Mouse (Mus musculus) cerebellum, adult 9-11 months (tissue): ENCODE results near the gene Mgmt.
A peak's percentile ranks its signal among the peaks of the same experiment; 100 is the strongest.

Experiments
- DNase-seq: peaks from one replicate; pipeline ENCODE4 v3.0.0; 2022

Mgmt gene

GRCm38 (mm10) chr7:137008321-137008720, 113.9 kb downstream of the Mgmt start:
- DNase-seq: no peak

- no peak for DNase-seq
Observed at GRCm38 (mm10) chr7:137009732-137010275, 115.4 kb downstream of the Mgmt start.

GRCm38 (mm10) chr7:137010451-137010850, 116.0 kb downstream of the Mgmt start:
- DNase-seq: no peak

- DNase-seq: no peak
Observed at GRCm38 (mm10) chr7:137012687-137013086, 118.3 kb downstream of the Mgmt start.

GRCm38 (mm10) chr7:137013433-137013832, 119.0 kb downstream of the Mgmt start:
- DNase-seq: no peak

- DNase-seq: no peak
Observed at GRCm38 (mm10) chr7:137018614-137019013, 124.2 kb downstream of the Mgmt start.

- DNase-seq: no peak
Observed at GRCm38 (mm10) chr7:137020195-137020594, 125.8 kb downstream of the Mgmt start.

- no peak for DNase-seq
Observed at GRCm38 (mm10) chr7:137030789-137031188, 136.4 kb downstream of the Mgmt start.

- no peak for DNase-seq
Observed at GRCm38 (mm10) chr7:137033177-137033576, 138.8 kb downstream of the Mgmt start.

GRCm38 (mm10) chr7:137034986-137035385, 140.6 kb downstream of the Mgmt start:
- no peak for DNase-seq

- no peak for DNase-seq
Observed at GRCm38 (mm10) chr7:137035916-137036315, 141.5 kb downstream of the Mgmt start.

GRCm38 (mm10) chr7:137037471-137037870, 143.1 kb downstream of the Mgmt start:
- no peak for DNase-seq

- DNase-seq: no peak
Observed at GRCm38 (mm10) chr7:137037872-137038271, 143.5 kb downstream of the Mgmt start.

GRCm38 (mm10) chr7:137038311-137038945, 144.0 kb downstream of the Mgmt start:
- no peak for DNase-seq

GRCm38 (mm10) chr7:137038946-137039320, 144.5 kb downstream of the Mgmt start:
- peak; percentile 20 for DNase-seq

GRCm38 (mm10) chr7:137040646-137041045, 146.2 kb downstream of the Mgmt start:
- DNase-seq: no peak

GRCm38 (mm10) chr7:137046891-137047290, 152.5 kb downstream of the Mgmt start:
- DNase-seq: no peak

- no peak for DNase-seq
Observed at GRCm38 (mm10) chr7:137048086-137048922, 153.9 kb downstream of the Mgmt start.

- DNase-seq: no peak
Observed at GRCm38 (mm10) chr7:137054343-137054742, 159.9 kb downstream of the Mgmt start.

- DNase-seq: no peak
Observed at GRCm38 (mm10) chr7:137056126-137056525, 161.7 kb downstream of the Mgmt start.

- DNase-seq: no peak
Observed at GRCm38 (mm10) chr7:137060488-137060887, 166.1 kb downstream of the Mgmt start.

- no peak for DNase-seq
Observed at GRCm38 (mm10) chr7:137061109-137061508, 166.7 kb downstream of the Mgmt start.

- no peak for DNase-seq
Observed at GRCm38 (mm10) chr7:137064255-137064654, 169.8 kb downstream of the Mgmt start.

- no peak for DNase-seq
Observed at GRCm38 (mm10) chr7:137065408-137065807, 171.0 kb downstream of the Mgmt start.
